Mouse (Mus musculus): ENCODE measurements around the gene Wasf1.

The Wasf1 gene

DNA sequence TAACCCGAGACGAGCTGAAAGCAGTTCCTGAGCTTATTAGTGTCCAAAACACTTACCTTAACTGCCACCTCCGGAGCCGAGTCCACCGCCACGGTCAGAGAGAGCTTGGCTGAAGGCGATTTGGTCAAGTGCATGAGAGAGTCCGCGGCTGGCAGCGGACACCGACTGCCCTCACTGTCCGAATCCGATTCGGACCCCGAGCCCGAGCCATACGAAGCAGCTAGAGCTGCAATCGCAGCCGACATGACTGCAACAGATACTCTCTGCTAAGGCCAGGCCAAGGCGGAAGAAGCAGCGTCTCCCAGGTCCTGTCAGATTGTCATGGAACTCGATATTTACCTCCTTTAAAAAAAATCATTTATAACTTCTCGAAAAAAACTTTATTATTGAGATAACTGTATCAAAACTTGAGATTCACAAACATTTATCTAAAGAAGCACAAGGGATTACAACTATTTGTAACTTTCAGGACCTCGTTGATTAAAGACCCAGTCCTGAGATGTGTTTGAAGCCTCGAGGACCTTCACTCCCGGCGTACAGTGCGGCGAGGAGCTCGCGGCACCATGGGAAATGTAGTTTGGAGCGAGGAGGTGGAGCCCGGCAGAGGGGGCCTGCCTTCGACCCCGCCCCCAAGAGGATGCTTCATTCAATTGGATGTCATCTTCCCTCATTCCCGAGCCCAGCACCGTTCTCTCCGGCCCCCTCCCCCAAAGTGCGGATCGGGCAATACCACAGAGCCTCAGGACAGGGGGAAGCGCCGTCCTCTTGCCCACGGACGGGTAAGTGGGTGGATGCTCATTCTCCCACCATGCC is at the start of gene Wasf1, which contains the start of gene Cdc40:
Gene Wasf1 (plus strand): TSS at position 645 of the 813 bp plus-strand sequence.
Gene Cdc40 (minus strand): TSS at position 481 of the 813 bp plus-strand sequence.
- in situ Hi-C loops (cut with MboI; ENCODE audit: low pct_unique_long_range_greater_than_20kb in 1 of 2, low sequenced_read_pairs in 2 of 2, unreplicated experiment in 1 of 2): no loop called here

DNA sequence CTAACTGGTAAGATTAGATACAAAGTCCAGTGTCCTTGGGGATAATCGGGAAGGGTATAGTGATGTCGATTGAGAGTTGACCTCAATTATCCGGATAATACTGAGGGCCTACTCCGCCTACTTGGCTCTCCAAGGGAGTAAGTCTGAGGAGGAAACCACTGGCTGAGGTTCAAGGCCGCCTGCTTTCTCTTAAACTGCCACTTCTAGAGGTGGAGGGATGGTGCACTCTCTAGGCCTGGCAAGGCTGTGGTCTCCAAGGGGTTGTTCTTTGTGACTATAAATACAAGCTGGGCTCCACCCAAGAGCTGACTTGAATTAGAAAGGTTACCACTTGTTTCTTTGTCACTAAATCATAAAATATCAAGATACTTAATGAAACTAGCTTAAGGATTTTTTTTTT is 43.2 kb upstream of the Wasf1 start:
- in situ Hi-C loops (cut with MboI; ENCODE audit: low pct_unique_long_range_greater_than_20kb in 1 of 2, low sequenced_read_pairs in 2 of 2, unreplicated experiment in 1 of 2): no loop called here

DNA sequence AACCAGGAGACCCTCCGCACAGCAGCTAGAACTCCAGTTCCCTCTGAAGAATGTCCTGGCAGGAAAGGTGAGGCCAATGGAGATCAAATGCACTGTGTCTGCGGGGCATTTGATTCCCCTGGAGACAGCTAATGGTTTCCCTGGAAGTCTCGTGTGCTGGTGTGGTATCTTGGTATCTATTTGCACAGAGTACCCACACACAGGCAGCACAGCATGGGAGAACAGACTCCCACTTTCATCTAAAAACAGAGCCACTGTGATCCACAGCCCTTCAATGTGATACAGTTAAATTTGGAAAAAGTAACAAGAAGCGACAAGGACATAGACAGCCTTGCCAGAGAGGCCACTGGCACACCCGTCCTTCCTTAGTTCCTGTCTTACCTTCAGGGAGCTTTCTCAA is 39.4 kb upstream of the Wasf1 start:
- in situ Hi-C loops (cut with MboI; ENCODE audit: low pct_unique_long_range_greater_than_20kb in 1 of 2, low sequenced_read_pairs in 2 of 2, unreplicated experiment in 1 of 2): no loop called here

DNA sequence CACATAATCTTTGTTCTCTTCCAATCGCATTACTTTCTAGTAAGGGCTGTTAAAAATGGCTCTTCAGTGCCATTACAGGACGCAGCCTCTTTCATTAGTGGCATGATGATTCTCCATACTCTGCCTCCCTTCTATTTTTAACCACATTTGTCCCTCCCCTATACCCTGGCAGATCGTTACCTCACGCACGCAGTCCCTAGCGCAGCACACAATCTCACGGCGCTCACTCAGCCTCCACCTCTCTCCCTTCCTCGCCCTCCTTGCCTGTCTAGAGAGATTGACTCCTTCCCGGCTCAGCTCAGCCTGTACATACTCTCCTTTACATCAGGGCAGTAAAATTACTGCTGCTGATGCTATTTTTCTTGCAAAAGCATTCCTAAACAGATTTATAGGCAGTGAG is 38.7 kb upstream of the Wasf1 start:
- in situ Hi-C loops (cut with MboI; ENCODE audit: low pct_unique_long_range_greater_than_20kb in 1 of 2, low sequenced_read_pairs in 2 of 2, unreplicated experiment in 1 of 2): no loop called here

DNA sequence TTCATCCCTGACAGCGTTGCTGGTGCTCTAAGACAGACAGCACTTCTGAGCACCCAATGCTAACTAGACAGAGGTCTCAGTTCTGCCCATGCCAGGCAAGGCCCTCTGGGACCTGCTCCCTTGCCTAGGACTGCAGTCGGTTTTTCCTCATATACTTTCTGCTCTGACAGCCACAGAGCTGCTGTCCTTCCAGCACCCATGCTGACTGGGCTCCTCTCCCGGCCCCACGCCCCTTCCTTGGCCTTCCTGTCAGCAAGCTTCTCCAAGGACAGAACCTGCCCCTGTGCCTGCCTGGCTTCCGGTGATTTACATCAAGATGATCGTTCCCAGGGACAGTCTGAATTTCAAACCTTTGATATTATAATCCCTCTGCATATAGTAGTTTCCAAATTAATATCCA is 37.6 kb upstream of the Wasf1 start:
- in situ Hi-C loops (cut with MboI; ENCODE audit: low pct_unique_long_range_greater_than_20kb in 1 of 2, low sequenced_read_pairs in 2 of 2, unreplicated experiment in 1 of 2): no loop called here

DNA sequence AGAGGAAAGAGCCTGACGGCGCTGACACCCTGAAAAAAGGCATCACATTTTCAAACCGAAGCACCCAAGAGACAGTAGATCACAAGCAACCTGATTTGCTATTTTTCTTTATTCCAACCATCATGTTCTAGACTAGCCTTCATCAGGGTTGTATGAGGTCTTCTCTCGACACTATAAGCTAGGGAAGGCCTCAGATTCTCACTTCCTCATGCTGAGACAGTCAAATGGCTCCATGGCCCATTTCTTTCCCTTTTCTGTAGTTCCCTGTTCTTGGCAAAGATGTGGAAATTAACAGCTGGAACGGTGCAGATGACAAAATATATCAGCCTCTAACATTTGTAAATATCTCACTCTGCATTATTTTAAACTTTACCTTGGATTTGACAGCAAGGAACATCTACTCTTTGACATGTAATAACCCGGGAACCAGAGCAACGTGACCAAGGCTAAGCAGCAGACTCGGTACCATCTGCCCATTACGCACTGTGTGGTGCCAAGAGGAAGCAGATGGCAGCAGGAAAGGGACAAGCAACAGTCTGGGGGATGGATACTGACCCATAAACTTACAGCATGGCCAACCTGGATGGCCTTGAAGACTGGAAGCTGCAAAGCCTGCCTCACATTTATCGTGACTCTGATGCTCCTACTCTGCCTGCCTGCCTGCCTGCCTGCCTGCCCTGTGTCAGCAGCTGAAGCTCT is 36.0 kb upstream of the Wasf1 start:
- in situ Hi-C loops (cut with MboI; ENCODE audit: low pct_unique_long_range_greater_than_20kb in 1 of 2, low sequenced_read_pairs in 2 of 2, unreplicated experiment in 1 of 2): no loop called here

DNA sequence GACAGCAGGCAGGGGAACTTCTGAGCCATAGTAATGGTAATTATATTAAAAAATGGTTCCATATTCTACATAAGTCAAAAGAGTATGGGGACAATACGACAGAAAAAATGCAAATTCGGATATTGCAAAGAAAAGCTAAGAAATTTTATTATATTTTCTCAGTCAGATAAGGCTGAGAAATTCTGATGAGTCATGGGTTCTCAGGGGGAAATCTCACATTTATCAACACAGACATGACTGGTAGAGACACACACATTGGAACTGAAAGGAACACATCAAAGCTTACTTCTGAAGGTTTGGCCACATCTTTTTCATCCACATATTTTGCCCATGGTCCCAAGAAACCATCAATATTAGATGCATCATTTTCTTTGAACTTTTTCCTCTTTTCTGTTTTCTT is 32.6 kb upstream of the Wasf1 start:
- in situ Hi-C loops (cut with MboI; ENCODE audit: low pct_unique_long_range_greater_than_20kb in 1 of 2, low sequenced_read_pairs in 2 of 2, unreplicated experiment in 1 of 2): no loop called here

DNA sequence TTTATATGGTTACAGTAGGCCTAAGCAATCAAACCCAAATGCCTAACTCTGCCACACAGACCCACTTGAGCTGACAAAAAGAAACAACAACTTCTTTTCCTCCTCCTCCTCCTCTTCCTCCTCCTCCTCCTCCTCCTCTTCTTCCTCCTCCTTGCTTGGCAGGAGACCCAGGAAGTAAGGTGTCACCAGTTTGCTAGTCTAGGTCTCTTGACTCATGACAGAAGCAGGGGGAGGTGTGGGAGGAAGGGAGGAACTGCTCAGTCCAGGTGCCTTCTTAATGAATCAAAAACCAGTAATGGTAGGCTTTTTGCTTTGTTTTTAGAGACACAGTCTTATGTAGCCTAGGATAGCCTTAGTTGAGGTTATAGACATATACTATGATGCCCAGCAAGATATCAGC is 32.1 kb upstream of the Wasf1 start:
- in situ Hi-C loops (cut with MboI; ENCODE audit: low pct_unique_long_range_greater_than_20kb in 1 of 2, low sequenced_read_pairs in 2 of 2, unreplicated experiment in 1 of 2): no loop called here

DNA sequence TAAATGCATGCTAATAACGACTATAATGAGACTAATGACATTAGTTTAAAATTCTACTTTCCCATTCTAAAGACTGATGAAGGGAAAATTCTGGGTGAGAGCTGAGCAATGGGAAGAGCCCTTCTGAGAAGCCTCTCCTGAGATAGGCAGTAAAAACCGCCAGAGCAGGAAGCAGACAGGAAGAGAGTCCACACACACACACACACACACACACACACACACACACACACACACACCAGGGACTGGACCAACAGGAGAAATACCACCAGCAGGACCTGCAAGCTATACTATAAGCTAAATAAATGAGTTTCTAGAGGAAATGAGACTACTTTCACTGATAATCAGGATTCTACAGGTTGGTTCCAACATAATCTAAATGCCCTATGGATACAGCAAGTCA is 27.7 kb upstream of the Wasf1 start:
- in situ Hi-C loops (cut with MboI; ENCODE audit: low pct_unique_long_range_greater_than_20kb in 1 of 2, low sequenced_read_pairs in 2 of 2, unreplicated experiment in 1 of 2): no loop called here

DNA sequence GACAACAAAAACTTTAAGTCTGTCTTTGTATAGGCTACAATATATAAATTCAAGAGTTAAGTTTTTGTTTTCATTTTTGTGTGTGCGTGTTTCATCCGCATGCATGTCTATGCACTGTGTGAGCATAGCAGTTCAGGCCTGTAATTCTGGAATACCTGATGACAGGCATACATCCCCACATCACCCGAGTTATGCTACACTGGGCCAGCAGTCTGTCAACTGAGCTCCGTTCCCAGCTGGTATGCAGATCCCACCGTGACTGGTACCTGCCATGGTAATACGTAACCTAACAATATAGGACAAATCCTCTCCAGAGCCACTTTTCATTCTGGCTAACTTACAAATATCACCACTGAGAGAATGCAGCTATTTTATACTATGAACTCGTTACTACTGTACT is 26.6 kb upstream of the Wasf1 start:
- in situ Hi-C loops (cut with MboI; ENCODE audit: low pct_unique_long_range_greater_than_20kb in 1 of 2, low sequenced_read_pairs in 2 of 2, unreplicated experiment in 1 of 2): no loop called here

DNA sequence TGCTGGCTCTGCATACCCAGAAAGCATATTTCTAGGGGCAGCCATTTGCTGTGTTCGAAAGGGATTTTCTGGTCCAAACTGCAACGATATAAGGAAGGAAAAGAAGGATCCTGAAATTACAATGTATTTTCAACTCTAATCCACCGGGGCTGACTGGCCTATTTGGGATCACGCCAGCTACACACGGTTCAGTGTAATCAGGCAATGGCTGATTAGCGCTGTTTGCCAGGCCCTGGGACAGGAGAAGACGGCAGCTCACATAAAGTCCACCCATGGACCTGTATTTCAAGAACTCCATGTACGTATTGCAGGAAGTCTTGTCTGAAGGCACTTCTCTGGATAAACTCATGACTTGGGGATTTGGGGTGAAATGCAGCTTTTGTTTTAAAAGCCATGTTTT is 25.7 kb upstream of the Wasf1 start:
- in situ Hi-C loops (cut with MboI; ENCODE audit: low pct_unique_long_range_greater_than_20kb in 1 of 2, low sequenced_read_pairs in 2 of 2, unreplicated experiment in 1 of 2): no loop called here

DNA sequence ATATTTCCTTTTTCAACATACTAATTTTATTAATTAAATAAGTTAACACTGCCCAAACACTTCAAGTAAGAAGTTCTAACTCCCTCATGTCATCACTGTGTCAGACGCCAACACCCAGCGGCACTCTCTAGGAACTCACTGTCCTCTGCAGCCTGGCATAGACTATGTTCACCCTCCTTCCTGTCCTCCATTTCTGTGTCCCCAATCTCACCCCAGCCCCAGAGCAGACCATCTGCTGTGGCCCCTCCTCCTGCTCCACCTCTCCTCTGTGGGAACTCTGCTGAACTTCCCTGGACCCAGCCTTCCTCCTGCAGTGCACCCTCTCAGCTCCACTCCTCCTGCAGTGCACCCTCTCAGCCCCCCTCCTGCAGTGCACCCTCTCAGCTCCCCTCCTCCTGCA is 15.2 kb upstream of the Wasf1 start:
- in situ Hi-C loops (cut with MboI; ENCODE audit: low pct_unique_long_range_greater_than_20kb in 1 of 2, low sequenced_read_pairs in 2 of 2, unreplicated experiment in 1 of 2): no loop called here

DNA sequence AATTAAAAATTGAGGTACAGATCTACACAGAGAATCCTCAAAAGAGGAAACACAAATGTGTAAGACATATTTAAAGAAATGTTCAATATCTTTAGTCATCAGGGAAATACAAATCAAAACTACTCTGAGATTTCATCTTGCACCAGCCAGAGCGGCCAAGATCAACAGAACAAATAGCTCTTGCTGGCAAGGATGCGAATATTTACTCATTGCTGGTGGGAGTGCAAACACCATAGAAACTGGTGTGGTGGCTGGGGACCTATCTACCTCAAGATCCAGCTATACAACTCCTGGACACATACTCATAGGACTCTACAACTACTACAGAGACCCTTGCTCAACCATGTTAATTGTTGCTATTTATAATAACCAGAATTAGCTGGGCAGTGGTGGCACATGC is 12.0 kb upstream of the Wasf1 start:
- in situ Hi-C loops (cut with MboI; ENCODE audit: low pct_unique_long_range_greater_than_20kb in 1 of 2, low sequenced_read_pairs in 2 of 2, unreplicated experiment in 1 of 2): no loop called here

DNA sequence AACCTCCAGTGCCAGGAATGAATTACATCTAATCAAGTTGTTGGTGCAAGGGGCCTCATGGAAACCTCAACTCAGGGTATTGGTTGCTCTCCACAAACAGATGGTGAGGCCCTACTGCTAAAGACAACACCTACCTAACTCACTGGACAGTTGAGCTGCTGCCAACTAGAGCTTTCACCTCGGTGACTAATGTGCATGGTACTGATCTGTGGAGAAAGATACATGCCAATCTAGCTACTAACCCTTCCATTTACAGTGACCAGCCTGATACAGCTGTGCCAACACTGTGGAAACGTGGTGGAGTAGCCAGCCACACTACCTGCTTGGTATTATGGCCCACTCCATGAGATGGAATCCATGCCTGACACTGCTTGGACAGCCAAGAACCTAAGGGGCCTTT is 11.2 kb upstream of the Wasf1 start:
- in situ Hi-C loops (cut with MboI; ENCODE audit: low pct_unique_long_range_greater_than_20kb in 1 of 2, low sequenced_read_pairs in 2 of 2, unreplicated experiment in 1 of 2): no loop called here

DNA sequence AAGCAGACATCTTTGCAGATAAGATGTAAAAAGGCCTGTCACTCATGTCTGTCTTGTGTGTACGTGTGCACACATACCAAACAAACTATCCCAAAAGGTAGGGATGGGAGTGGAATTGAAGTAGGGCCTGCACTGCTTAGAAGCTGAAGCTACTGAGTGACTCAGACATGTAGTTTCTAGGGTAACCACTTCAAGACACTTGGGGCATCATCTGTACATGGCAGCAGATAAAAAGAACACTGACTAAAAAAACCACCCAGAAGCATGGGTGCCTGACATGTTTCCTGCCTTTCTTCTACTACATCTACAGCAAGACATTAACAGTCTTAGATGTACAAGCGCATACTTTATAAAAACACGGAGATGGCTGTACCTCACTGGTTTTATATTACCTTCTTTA is 5.0 kb upstream of the Wasf1 start:
- in situ Hi-C loops (cut with MboI; ENCODE audit: low pct_unique_long_range_greater_than_20kb in 1 of 2, low sequenced_read_pairs in 2 of 2, unreplicated experiment in 1 of 2): no loop called here

DNA sequence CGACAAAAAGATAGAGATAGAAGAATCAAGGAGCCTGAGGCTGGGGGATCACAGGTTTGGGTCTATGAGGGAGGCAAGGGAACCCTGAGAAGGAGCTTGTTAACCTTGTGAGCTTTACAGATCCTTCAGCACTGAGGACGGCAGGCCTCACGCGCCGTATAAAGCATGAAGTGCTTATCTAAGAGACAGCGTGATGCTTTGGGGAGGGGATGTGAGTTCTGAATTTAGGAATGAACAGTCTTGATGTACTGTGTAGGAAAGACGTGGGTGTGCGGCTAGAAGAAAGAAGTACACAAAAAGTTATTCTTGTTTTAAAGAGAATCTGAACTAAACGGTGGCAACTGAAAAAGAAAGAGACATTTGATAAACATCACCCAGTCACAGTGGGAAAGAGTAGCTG is 3.3 kb upstream of the Wasf1 start:
- in situ Hi-C loops (cut with MboI; ENCODE audit: low pct_unique_long_range_greater_than_20kb in 1 of 2, low sequenced_read_pairs in 2 of 2, unreplicated experiment in 1 of 2): no loop called here

DNA sequence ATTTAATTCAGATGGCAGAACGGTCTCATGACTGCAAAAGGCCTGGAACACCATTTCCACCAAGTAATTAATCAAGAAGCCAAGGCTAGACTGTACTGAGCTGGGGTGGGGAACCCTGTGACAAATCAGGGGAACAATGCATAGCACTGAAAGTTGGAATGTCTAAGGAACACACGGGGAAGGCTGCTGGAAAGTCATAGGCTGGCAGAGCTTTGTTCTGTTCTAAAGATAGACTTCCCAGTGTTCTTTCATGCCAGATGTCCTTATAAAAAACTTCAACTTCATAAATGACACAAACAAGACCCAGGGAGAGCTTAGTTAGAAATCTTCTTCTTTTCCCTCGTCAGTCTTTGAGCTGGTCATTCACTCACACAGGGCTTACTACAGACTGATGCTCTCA is 2.0 kb upstream of the Wasf1 start:
- in situ Hi-C loops (cut with MboI; ENCODE audit: low pct_unique_long_range_greater_than_20kb in 1 of 2, low sequenced_read_pairs in 2 of 2, unreplicated experiment in 1 of 2): no loop called here

DNA sequence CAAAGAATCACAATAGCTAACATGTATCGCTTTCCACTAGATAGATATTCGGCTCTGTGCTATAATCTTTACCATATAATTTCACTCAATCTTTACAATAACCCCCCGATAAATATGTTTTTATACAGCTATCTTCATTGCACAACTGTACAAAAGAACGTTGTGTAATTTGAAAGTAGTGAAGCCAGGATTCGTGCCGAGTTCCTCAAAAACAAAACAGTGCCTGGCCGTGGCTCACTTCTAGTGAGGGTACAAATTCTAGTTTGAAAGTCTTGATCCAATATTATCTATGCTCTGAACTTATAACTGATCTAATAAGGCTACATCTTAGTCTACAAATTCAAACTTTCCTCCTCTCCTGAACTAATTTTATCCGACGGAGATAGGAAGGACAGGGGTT is 942 bp upstream of the Wasf1 start:
- in situ Hi-C loops (cut with MboI; ENCODE audit: low pct_unique_long_range_greater_than_20kb in 1 of 2, low sequenced_read_pairs in 2 of 2, unreplicated experiment in 1 of 2): no loop called here

DNA sequence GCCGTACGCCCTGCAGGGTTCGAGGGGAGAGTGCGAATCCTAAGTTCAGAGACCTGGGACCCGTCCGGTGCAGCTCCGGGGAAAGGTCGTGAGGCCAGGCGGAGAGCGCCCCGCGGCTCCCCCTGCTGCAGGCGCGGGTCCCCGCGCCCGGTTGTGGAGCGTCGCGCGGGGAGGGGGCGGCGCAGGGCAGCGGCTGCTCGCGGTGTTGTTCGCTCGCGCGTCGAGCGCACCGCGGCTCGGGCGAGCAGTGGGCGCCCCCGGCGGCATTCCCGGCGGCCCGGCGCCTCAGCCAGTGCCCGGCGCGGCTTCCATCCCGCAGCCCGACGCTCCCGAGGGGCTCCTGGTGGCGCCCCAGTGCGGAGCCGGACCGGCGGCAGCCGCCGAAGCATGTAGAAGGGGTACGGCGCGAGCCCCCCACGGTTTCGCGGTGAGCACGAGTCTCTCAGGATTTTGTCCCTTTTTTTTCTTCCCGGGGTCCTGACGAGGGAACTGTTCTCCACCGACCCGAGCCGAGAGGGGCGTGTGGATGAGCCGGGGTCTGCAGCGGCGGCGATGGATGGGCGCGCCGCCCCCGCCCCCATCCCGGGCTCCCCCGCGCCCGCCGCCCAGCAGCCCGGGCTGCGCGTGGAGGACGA is 486 bp downstream of the Wasf1 start:
- in situ Hi-C loops (cut with MboI; ENCODE audit: low pct_unique_long_range_greater_than_20kb in 1 of 2, low sequenced_read_pairs in 2 of 2, unreplicated experiment in 1 of 2): no loop called here

Data from mouse embryonic stem cell (cell line).